Mouse (Mus musculus) bone marrow, adult 2 months (tissue): ENCODE results near the gene Ushbp1. TPM values are rescaled to one million over a fixed set of nuclear protein-coding genes. Genes with fewer than 3 reads are reported as not detected.

Experiments
- H3K27ac ChIP-seq: fragments of 200-500 bp; 2 replicates; pipeline ENCODE4 v1.5.1; 2012; ENCODE audit warnings: low read depth, mild to moderate bottlenecking, control low read depth, inconsistent platforms, low read length; ENCODE audit not compliant: control insufficient read depth, poor library complexity, insufficient read depth
- H3K4me1 ChIP-seq: fragments of 200-500 bp; 2 replicates; pipeline ENCODE4 v1.6.1; 2011; ENCODE audit warnings: low read length; ENCODE audit not compliant: control insufficient read depth, insufficient read depth
- H3K4me3 ChIP-seq: fragments of 200-500 bp; replicated peaks from 2 replicates; pipeline ENCODE3; 2011; ENCODE audit warnings: mild to moderate bottlenecking, low read depth, low read length, control low read depth; ENCODE audit not compliant: control insufficient read depth
- CTCF ChIP-seq: fragments of 200-500 bp; IDR thresholded peaks from 2 replicates; pipeline ENCODE4 v1.5.1; 2011; ENCODE audit warnings: low read length, control low read depth; ENCODE audit not compliant: control insufficient read depth, insufficient read depth
- POLR2A ChIP-seq: fragments of 200-500 bp; IDR thresholded peaks from 2 replicates; pipeline ENCODE4 v1.6.1; 2011; ENCODE audit warnings: low read depth, mild to moderate bottlenecking, control low read depth, low read length, borderline replicate concordance; ENCODE audit not compliant: control insufficient read depth
- WGBS: fragments of 180-500 bp; shearing (Covaris S2); methylation state at CpG from one replicate; pipeline ENCODE4 v1.1.7; 2018; 5-methylcytosine and 5-hydroxymethylcytosine counted together
- polyA plus RNA-seq: library from polyadenylated mRNA; stranded (reverse); fragments of >200 nt; gene quantifications from 2 replicates; pipeline ENCODE4 v1.2.4, GENCODE M21; 2011; ENCODE audit warnings: low replicate concordance; ENCODE audit not compliant: missing spikeins, insufficient read depth, insufficient read length

The Ushbp1 gene
- polyA plus RNA-seq, 1 experiment = 15.9 TPM

DNA sequence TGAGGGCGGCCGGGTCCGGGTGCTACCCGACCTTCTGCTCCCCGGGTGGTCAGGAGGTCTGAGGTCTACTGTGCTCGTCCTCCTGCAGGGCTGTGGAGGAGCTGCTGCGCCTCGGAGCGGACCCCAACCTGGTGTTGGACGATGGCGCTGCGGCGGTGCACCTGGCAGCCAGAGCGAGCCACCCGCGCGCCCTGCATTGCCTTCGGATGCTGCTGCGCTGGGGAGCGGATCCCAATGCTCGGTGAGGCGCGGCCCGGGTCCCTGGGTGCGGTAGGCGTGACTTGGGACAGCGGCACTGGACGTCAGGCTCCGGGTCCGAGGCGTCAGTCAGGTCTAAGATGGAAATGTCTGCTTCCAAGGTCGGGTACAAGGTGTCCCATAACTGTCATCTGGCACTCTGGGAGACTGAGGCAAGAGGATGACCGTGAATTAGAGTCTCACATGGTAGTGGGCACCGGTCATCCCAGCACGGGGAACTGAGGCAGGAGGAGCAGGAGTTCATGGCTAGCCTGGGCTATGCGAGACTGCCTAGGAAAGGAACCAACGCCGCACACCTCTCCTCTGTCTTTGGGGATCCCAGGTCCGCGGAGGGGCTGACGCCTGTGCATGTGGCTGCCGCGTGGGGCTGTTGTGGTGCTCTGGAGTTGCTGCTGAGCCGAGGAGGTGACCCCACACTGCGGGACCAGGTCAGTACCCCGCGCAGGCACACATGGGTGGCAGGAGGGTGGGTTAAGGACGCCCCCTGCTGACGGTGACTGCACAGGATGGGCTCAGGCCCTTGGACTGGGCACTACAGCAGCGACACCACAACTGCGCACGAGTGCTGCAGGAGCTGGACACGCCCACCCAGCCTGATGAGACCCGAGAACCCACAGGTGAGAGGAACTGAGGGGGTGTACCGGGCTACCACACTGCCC lies 10.8 kb upstream of the Ushbp1 start:
- under 1% methylated on average over 55 of the region's 55 CpGs for WGBS
- peaks cover 4% of the 10 kb centered on the region for H3K4me1 ChIP-seq
- peak overlapping the region; percentile 89 for H3K4me3 ChIP-seq
- H3K27ac ChIP-seq = peak overlapping the region; percentile 74
- TF ChIP-seq CTCF = peak; percentile 86
- peak; percentile 61; the same call in 1 of the 2 replicates for TF ChIP-seq POLR2A

DNA sequence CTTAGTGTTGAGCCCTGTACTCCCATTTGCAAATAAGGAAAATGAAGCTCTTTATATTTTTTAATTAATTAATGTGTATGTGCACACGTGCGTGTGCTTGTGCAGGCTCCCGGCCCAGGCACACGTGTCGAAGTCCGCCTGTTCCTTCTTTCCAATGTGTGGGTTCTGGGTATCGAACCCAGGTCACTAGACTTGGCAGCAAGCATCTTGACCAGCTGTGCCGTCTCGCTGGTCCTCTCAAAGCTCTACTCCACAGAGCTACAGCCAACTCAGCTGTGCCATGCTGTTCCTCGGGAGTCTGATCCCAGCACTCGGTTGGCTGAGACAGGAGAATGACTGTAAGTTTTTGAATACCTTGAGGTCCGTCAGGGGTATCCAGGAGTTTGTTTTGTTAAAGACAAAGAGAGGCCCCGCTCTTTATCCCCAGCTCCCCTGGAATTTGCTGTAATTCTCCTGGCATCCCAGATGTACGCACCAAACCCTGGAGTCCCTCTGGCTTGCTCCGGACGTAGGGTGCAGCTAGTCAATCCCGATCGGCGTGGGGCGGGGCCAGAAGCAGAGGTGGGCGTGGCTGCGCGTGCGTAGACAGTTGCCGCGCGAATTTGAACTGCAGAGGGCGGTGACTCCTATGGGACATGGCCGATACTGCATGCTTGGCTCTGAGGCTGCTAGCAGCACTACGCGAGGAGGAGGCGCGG lies 9.9 kb upstream of the Ushbp1 start, which contains the start of gene Ankle1:
Ankle1 (plus strand) TSS at position 610 of the 698 bp plus-strand sequence.
- Histone ChIP-seq H3K4me3 (peak within 1 kb of the TSS; percentile 89), H3K27ac (peak within 1 kb of the TSS; percentile 74), H3K4me1 (peaks cover 4% of the 10 kb centered on the region)
- TF ChIP-seq POLR2A (peak; percentile 91), CTCF (peak; percentile 58)
- WGBS = 10% methylated on average over 33 of the region's 33 CpGs

- TF ChIP-seq CTCF (no peak), POLR2A (no peak)
- WGBS = 52% methylated on average over 9 of the region's 9 CpGs
- no peak overlapping the region for H3K4me3 ChIP-seq
- peaks cover 4% of the 10 kb centered on the region for H3K4me1 ChIP-seq
- no peak overlapping the region for H3K27ac ChIP-seq
Observed at GRCm38 (mm10) chr8:71404951-71405351, 9.3 kb upstream of the Ushbp1 start.

GRCm38 (mm10) chr8:71404011-71404410 lies 8.4 kb upstream of the Ushbp1 start:
- no peak overlapping the region for H3K27ac ChIP-seq
- 85% methylated on average over 8 of the region's 8 CpGs for WGBS
- TF ChIP-seq POLR2A (no peak), CTCF (no peak)
- H3K4me3 ChIP-seq = no peak overlapping the region
- peaks cover 4% of the 10 kb centered on the region for H3K4me1 ChIP-seq

GRCm38 (mm10) chr8:71403107-71403885 lies 7.7 kb upstream of the Ushbp1 start:
- TF ChIP-seq CTCF = no peak
- TF ChIP-seq POLR2A = no peak
- H3K4me1 ChIP-seq = peaks cover 4% of the 10 kb centered on the region
- H3K4me3 ChIP-seq = no peak overlapping the region
- H3K27ac ChIP-seq = no peak overlapping the region
- 85% methylated on average over 6 of the region's 6 CpGs for WGBS

- Histone ChIP-seq H3K4me3 (no peak overlapping the region), H3K27ac (no peak overlapping the region), H3K4me1 (peaks cover 4% of the 10 kb centered on the region)
- TF ChIP-seq POLR2A = peak; percentile 19; the same call in 1 of the 2 replicates
- no peak for TF ChIP-seq CTCF
- 86% methylated on average over 9 of the region's 9 CpGs for WGBS
Observed at GRCm38 (mm10) chr8:71402446-71402964, 6.9 kb upstream of the Ushbp1 start.

- Histone ChIP-seq H3K27ac (no peak overlapping the region), H3K4me3 (no peak overlapping the region), H3K4me1 (peaks cover 4% of the 10 kb centered on the region)
- TF ChIP-seq POLR2A (no peak), CTCF (no peak)
Observed at GRCm38 (mm10) chr8:71401454-71401853, 5.9 kb upstream of the Ushbp1 start.

- Histone ChIP-seq H3K27ac (no peak overlapping the region), H3K4me1 (peaks cover 5% of the 10 kb centered on the region), H3K4me3 (no peak overlapping the region)
- no peak for TF ChIP-seq CTCF
- no peak for TF ChIP-seq POLR2A
- 90% methylated on average over 2 of the region's 2 CpGs for WGBS
Observed at GRCm38 (mm10) chr8:71400826-71401225, 5.2 kb upstream of the Ushbp1 start.
